Mouse (Mus musculus) liver, postnatal 0 days (tissue): ENCODE measurements around the gene Prkacb.

Experiments used
- CTCF ChIP-seq: sonication (generic); IDR thresholded peaks from 2 replicates; pipeline ENCODE4 v1.5.1; 2016; ENCODE audit warnings: antibody characterized with exemption, low read depth
- EP300 ChIP-seq: IDR thresholded peaks from 2 replicates; pipeline ENCODE4 v1.6.1; 2016; ENCODE audit warnings: antibody characterized with exemption, low read depth, mild to moderate bottlenecking

DNA sequence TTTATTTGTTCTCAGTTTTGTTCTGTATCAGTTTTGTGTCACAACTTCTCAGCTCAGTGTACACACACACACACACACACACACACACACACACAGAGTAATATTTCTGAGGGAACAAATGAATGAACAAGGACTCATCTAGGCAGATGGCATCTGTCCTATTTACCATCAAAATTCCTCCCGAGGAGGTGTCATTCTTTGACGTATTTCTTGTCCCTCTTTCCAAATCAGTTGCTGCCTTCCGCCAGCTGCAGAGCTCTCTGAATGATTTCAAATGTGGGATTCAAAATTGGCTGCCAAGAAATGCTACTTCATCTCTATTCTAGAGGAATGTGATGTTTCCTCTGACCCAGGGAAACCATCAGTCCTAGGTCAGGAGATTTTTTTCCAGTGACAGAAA is 89.8 kb downstream of the Prkacb start:
- TF ChIP-seq EP300 (no peak), CTCF (no peak)
